Mouse (Mus musculus): Measurements from ENCODE around the gene Scfd2.

DNA sequence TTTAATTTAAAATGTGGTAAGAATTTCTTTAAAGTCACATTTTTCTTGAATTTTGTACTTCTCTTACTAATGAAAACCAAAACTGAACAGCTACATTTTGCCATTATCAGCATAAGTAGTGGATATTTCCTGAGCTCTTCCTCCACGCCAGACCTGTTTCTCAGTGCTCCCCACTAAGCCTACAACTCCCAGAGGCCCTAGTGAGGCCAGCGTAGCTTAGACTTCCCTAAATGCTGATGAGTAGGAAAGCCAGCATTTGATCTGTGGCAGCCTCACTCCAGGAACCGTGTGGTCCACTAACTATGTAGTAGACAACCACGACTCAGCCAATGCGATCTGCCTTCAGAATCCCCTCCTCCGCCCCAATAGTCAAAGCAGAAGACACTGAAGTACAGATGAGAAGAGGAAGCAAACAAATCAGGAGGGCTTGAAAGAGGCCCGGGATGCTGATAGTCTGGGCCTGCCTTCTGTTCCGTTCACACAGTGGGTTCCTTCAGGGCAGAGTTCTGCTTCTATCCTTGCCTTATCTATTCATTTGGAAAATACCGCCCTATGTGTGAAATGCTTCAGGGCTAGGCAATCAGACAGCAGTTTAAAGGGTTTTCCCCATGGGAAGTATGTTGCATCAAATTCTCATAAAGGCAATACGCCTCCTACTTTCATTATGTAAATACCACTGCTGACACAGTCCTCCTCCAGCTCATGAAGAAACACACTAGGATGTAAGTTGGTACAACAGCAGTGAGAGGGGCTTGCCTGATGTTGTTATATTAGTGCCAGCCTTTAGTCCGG is 183.3 kb downstream of the Scfd2 start:
- TF ChIP-seq CTCF (IDR thresholded peaks at IDR 0.05; ENCODE audit: control insufficient read depth, insufficient read depth, insufficient replicate concordance, low read depth, low read length) (no peak), POLR2A (IDR thresholded peaks at IDR 0.05; ENCODE audit: control insufficient read depth, low read depth, low read length) (no peak)

Measured in testis, adult 2 months (tissue).